Mouse (Mus musculus): ENCODE results near the gene Timm17a.

DNA sequence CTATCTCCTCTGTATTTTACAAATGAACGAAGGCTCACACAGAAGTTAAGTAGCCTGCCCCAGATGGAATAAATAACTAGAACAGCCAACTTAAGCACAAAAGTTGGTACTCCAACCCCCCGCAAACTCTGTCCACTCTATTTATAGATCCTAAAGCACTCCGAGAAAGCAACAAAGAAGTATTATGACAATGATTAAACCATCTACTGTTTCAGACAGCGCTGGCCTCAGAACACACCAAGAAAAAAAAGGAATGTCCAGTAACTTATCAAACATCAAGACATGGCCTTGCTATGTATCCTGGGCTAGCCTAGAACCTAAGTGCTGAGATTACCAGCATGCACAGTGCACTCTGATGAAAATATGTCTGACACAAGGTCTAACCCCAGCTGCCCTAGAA is 1.4 kb downstream of the Timm17a start:
- TF ChIP-seq CTCF (conservative IDR thresholded peaks at IDR 0.05; ENCODE audit: low read length), result no peak
- TF ChIP-seq POU5F1 (IDR thresholded peaks at IDR 0.05; ENCODE audit: borderline replicate concordance, low read length), result no peak

Data from E14TG2a.4 (cell line).